Mouse (Mus musculus) cerebellum, postnatal 4 days (tissue): ENCODE data around the gene Ahdc1.

Source experiments
- DNase-seq, 2 experiments: peaks; one replicate each; pipeline ENCODE4 v3.0.0; 2022; ENCODE audit warnings: low spot score in 2 of 2, mixed read lengths in 1 of 2

Gene Ahdc1

DNA sequence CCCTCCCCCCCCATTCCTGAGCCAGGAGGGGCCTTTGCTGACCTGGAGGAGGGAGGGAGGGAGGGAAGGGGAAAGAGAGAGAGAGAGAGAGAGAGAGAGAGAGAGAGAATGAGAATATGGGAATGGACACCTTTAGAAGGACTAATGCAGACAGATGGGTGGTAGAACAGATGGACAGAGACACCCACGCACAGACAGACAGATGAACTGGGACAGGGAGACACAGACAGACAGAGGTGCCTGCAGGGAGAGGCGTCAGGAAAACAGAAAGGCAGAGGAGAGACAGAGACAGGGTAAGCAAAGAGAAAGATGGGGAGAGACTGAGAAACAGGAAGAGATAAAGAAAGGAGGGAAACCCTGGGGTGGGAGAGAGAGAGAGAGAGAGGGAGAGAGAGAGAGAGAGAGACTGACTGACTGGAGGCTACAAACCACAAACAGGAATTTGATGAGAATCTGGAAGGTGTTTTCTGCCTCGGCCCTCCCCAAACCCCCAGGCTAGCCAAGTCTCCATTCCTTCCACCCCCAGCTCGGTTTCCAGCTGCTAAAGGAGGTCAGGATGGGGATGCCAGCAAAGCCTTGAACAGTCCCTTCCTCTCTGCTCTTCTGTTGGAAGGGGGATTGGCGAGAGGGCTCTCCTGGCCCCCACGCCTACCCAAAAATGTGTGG lies 6.7 kb downstream of the Ahdc1 start:
- DNase-seq, result no peak

GRCm38 (mm10) chr4:133018263-133018798 lies 7.3 kb downstream of the Ahdc1 start:
- DNase-seq, result no peak

DNA sequence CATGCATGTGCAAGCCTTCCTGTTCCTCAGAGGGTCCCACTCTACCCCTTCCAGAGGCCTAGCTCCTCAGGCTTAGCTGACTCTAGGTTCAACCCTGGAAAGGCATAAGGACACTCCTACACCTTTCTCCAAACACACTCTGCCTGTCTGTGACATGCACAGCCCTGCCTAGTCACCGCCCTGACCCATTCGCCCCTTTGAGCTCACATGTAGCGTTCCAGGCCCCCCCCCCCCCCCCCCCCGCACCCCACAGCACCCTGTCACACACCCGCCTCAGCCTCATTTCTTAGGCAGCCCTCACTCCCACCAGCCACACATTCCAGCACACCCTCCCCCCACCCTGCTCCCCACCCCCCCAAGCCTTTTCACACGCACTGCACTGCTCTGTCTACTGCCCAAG lies 9.7 kb downstream of the Ahdc1 start:
- DNase-seq, result no peak

- DNase-seq, result no peak
These were observed 10.2 kb downstream of the Ahdc1 start for GRCm38 (mm10) chr4:133021181-133021671.

DNA sequence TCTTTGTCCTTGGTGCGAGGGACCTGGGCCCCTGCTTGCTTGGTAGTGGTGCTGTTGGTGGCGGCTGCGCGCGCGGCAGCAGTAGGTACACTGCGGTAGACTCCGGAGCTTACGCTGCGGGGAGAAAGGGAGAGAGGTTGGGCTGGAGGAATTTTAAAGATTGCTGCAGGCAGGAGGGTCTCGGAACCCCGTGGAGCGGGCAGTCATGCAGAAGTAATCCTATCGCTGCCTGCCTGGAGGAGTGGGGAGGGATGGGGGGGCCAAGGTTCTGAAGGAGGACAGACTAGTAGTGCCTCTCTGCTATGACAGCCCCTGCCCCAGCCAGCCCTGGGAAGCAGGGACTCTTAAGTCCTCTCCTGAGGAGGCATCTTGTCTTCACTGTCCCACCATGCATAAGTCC lies 11.2 kb downstream of the Ahdc1 start:
- DNase-seq, result no peak

GRCm38 (mm10) chr4:133022954-133023635 lies 12.0 kb downstream of the Ahdc1 start:
- DNase-seq, result no peak

DNA sequence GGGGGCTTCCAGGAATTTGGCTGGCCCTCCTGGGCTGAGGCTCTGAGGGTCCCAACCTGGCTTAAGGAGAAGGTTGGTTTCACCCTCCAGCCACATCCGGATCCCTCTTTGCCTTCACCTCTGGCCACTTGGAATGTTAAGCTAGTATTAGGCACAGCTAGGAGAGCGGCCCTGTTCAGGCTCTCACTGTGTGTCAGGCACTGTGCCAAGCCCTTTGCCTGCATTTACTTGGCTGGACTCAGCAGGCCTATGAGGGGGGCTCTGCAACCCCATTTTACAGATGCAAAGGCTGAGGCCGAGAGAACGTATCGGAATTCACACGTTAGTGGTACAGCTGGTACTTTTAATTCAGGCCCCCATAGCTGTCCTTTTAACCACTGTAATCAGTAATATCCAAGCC lies 12.6 kb downstream of the Ahdc1 start:
- no peak for DNase-seq

GRCm38 (mm10) chr4:133024404-133024803 lies 13.3 kb downstream of the Ahdc1 start:
- DNase-seq, result no peak

DNA sequence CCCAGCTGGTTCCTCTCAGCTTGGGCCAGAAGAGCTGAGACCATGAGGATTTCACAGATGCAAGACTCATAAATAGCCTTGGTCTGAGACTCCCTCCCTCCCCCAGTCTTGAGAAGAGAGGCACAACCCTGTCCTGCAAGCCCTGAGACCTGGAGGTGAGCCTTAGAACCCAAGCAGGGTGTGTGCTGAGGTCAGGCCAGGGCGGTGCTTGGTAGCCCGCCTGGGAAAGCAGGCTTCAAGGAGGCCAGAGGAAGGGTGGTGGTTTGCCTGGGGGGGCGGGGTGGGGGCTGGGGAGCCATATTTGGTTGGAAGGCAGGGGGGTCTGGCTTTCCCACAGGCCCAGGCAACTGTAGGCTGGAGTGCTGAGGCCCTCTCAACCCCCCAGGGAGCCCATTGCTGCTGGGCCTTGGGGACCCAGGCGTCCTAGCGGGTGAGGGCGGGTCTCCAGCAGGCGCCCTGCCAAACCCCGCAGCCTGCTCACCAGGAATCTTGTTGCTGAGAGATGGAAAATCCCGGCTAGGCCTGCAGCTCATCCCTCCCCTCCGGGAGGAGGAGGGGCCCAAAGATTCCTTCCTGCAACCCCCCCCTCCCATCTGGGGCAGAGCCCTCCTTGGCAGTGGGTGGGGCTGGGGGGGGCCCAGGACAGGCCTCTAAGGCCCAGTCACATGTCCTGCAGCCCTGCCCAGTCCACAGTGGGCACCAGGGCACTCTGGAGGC lies 14.1 kb downstream of the Ahdc1 start:
- no peak for DNase-seq

GRCm38 (mm10) chr4:133026272-133026671 lies 15.2 kb downstream of the Ahdc1 start:
- DNase-seq, result no peak

DNA sequence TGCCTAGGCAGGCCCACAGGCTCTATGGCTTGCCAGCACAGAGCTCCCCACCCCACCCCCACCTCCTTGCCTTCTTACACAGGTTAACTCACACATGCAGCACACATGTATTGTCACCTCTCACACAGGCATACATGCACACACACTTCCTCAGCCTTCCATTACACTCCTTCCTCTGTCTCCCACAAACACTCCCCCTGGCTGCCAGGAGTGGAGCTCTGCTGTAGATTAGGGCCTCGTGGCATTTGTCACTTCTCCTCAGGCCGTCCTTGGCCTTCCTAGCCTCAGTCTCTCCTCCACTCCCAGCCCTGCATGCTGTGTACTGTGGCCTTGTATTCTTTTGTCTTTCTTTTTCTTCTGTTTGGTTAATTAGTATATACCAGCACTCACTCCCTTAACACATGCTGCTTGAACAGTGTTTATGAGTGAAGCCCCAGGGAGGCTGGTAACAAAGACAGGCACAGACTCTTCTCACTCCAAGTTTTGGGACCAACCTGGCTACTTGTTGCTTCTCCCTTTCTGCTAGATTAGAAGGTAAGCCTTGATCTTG lies 15.8 kb downstream of the Ahdc1 start:
- no peak for DNase-seq

GRCm38 (mm10) chr4:133027721-133028120 lies 16.7 kb downstream of the Ahdc1 start:
- no peak for DNase-seq

GRCm38 (mm10) chr4:133028193-133028592 lies 17.1 kb downstream of the Ahdc1 start:
- DNase-seq, result no peak

DNA sequence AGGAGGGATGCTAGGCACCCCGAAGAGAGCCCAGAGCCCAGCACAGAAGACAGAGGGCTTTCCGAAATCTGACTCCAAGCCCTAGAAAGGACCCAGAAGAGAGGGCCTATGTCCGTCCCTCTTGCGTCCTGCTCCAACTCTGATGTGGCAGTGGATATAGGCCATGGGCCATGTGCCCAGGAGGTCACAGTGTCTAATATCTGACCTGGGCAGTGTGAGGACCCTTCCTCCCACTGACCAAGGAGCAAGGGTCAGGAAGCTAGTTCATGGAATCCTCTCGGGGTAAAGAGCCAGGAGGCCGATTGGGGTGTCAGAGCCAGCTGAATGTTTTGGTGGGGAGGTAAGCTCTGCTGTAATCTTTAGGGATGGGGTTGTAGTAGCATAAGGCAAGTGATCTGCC lies 17.8 kb downstream of the Ahdc1 start:
- DNase-seq, result no peak

GRCm38 (mm10) chr4:133032410-133033095 lies 21.5 kb downstream of the Ahdc1 start:
- no peak for DNase-seq

GRCm38 (mm10) chr4:133034478-133034877 lies 23.4 kb downstream of the Ahdc1 start:
- DNase-seq, result no peak

DNA sequence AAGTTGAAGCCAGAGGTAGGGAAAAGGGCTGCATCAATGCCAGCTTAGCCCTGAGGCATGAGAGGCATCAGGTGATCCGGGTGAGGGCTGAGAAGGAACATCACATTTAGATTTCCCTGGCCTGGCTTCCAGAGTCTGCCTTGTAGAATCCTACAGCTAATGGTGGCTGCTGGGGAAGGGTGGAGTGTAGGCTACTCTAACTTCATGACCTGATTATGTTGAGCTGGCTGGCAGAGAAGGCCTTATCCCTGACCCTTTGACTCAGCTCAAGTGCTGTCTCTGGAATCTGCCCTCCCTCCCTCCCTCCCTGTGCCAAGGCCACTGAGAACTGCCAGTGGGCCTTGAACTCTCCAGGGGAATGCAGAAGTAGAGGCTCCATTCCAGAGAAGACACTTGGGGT lies 24.4 kb downstream of the Ahdc1 start:
- DNase-seq, result no peak

DNA sequence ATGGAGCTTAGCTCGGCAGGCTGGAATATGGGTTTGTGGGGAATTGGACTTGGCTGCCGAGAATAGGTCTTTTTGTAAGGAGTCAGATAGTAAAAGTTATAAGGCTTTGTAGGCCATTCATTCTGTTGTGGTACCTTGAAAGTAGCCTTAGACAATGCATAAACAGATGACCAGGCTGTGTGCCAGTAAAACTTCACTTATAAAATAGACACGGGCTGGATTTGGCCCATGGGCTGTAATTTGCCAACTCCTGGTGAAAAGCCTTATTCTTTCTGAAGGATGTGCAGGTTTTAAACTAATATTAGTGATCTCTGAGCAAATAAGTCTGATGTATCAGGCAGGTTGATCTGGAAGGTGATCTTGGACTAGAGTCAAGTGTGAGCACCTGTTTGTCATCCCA lies 24.9 kb downstream of the Ahdc1 start:
- no peak for DNase-seq

DNA sequence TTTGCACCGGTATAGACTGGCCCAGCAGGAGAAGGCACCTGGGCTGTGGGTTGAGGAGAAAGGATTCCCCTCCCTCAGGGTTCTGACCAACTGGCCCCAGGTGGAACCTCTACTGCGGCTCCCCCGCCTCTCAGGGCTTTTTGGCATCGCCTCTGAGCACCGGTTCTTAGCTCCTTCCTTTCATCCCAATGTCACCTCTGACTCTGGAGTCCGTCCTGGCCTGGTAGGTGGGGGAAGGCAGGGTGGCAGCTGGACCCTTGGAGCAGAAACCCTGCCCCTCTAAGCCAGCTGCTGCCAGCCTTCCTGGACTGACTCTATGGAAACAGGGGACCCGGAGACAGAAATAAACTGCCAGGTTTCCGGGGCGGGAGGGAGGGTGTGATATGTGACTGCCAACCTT lies 26.2 kb downstream of the Ahdc1 start:
- DNase-seq, result no peak

DNA sequence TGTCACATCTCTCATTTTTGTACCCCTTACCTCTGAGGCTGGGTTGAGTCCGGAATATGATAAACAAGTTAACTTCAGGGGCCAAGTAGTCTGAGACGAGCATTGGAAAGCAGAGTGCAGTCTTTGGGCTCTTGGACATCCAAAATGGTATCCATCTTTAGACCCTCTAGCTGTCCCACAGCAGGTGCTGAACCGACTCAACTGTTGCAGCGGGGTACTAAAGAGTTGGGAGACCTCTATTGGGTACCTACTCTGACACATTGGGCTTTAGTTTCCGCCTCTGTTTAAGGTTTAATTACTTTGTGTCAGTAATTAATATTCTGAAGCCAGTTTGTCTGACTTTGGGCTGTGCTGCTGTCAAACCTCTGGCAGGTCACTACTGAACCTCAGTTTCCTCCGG lies 26.7 kb downstream of the Ahdc1 start:
- DNase-seq, result no peak

DNA sequence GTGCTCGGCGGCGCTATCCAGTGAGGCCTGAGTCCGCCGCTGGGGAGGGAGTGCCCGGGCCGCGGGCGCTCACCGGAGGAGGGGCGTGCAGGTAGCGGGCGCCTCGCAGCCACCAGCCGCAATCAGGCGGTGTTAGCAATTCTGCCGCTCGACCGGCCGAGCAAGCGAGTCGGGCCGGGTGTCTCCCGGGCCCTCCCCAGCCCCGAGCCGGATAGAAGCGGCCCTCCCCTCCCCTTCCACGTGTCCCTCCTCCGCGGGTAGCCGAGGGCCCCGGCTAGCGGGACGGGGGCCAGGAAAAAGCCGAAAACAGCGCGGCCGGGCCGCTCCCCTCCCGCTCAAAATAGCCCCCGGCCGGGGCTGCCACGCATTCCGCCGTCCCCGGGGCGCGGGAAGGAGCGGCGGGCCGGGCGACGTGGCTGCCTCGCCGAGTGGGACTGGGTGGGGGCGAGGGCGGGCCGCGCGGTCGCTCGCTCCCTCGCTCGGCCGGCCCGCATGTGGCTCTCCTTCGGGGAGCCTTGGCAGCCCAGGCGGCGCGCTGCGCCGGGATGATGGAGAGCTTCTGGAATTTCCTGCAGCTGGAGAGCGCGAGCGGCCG lies 27.6 kb downstream of the Ahdc1 start:
- no peak for DNase-seq
